Mouse (Mus musculus) adrenal gland, adult (tissue): ENCODE results near the gene Fam13c.
A peak's percentile ranks its signal among the peaks of the same experiment; 100 is the strongest.

Experiments used
- DNase-seq, 2 experiments: peaks; one replicate each; pipeline ENCODE4 v3.0.0; 2022 to 2023; ENCODE audit warnings: low spot score in 1 of 2; ENCODE audit not compliant: inconsistent age in 2 of 2

The Fam13c gene

GRCm38 (mm10) chr10:70519640-70520099 lies 79.4 kb downstream of the Fam13c start:
- DNase-seq: peak; percentile 60 to 68

- DNase-seq: peak; percentile 34 to 69
These were observed 80.2 kb downstream of the Fam13c start for GRCm38 (mm10) chr10:70520143-70521131.

GRCm38 (mm10) chr10:70521379-70521778 lies 81.1 kb downstream of the Fam13c start:
- DNase-seq: peak in 1 of 2 experiments; percentile 3

GRCm38 (mm10) chr10:70530185-70530823 lies 90.0 kb downstream of the Fam13c start:
- DNase-seq: peak in 1 of 2 experiments; percentile 67

GRCm38 (mm10) chr10:70532249-70532648 lies 92.0 kb downstream of the Fam13c start:
- peak in 1 of 2 experiments; percentile 30 for DNase-seq

GRCm38 (mm10) chr10:70533301-70533781 lies 93.1 kb downstream of the Fam13c start:
- DNase-seq: peak; percentile 29 to 75

GRCm38 (mm10) chr10:70533986-70534385 lies 93.7 kb downstream of the Fam13c start:
- DNase-seq: peak in 1 of 2 experiments; percentile 26

GRCm38 (mm10) chr10:70534571-70534970 lies 94.3 kb downstream of the Fam13c start:
- DNase-seq: no peak

- no peak for DNase-seq
These were observed 95.1 kb downstream of the Fam13c start for GRCm38 (mm10) chr10:70535401-70535800.

GRCm38 (mm10) chr10:70537694-70538093 lies 97.4 kb downstream of the Fam13c start:
- DNase-seq: no peak

- no peak for DNase-seq
These were observed 99.0 kb downstream of the Fam13c start for GRCm38 (mm10) chr10:70539251-70539650.

GRCm38 (mm10) chr10:70540456-70541195 lies 100.3 kb downstream of the Fam13c start:
- DNase-seq: peak in 1 of 2 experiments; percentile 62

- no peak for DNase-seq
These were observed 102.6 kb downstream of the Fam13c start for GRCm38 (mm10) chr10:70542857-70543256.

- DNase-seq: no peak
These were observed 112.2 kb downstream of the Fam13c start for GRCm38 (mm10) chr10:70552531-70552930.

- DNase-seq: peak; percentile 61 to 91
These were observed 123.4 kb downstream of the Fam13c start for GRCm38 (mm10) chr10:70563636-70564035.

GRCm38 (mm10) chr10:70581556-70582211 lies 141.4 kb downstream of the Fam13c start:
- no peak for DNase-seq

GRCm38 (mm10) chr10:70584171-70584570 lies 143.9 kb downstream of the Fam13c start:
- DNase-seq: no peak

- no peak for DNase-seq
These were observed 146.7 kb downstream of the Fam13c start for GRCm38 (mm10) chr10:70586876-70587405.

GRCm38 (mm10) chr10:70594007-70594406 lies 153.7 kb downstream of the Fam13c start:
- peak; percentile 15 to 57 for DNase-seq

- DNase-seq: no peak
These were observed 157.8 kb downstream of the Fam13c start for GRCm38 (mm10) chr10:70598081-70598515.
